Mouse (Mus musculus) c-Kit-negative CD71-positive TER-119-positive erythroid progenitor cells, embryonic 14.5 days (primary cell): ENCODE measurements around the gene Serpinb1b.

Experiments used
- DNase-seq: peaks from one replicate; pipeline ENCODE4 v3.0.0-alpha.2; 2013; ENCODE audit warnings: low read depth, low spot score

The Serpinb1b gene

GRCm38 (mm10) chr13:33091306-33091705 lies 12.9 kb downstream of the Serpinb1b start:
- DNase-seq, result no peak

- DNase-seq, result no peak
These were observed 17.2 kb downstream of the Serpinb1b start for GRCm38 (mm10) chr13:33095575-33095974.

- no peak for DNase-seq
These were observed 27.3 kb downstream of the Serpinb1b start for GRCm38 (mm10) chr13:33105626-33106025.

GRCm38 (mm10) chr13:33113054-33113453 lies 34.7 kb downstream of the Serpinb1b start:
- DNase-seq, result no peak

- no peak for DNase-seq
These were observed 59.3 kb downstream of the Serpinb1b start for GRCm38 (mm10) chr13:33137717-33138116.

GRCm38 (mm10) chr13:33141435-33141834 lies 63.1 kb downstream of the Serpinb1b start:
- no peak for DNase-seq
